Mouse (Mus musculus): ENCODE data around the gene Ikbip.

DNA sequence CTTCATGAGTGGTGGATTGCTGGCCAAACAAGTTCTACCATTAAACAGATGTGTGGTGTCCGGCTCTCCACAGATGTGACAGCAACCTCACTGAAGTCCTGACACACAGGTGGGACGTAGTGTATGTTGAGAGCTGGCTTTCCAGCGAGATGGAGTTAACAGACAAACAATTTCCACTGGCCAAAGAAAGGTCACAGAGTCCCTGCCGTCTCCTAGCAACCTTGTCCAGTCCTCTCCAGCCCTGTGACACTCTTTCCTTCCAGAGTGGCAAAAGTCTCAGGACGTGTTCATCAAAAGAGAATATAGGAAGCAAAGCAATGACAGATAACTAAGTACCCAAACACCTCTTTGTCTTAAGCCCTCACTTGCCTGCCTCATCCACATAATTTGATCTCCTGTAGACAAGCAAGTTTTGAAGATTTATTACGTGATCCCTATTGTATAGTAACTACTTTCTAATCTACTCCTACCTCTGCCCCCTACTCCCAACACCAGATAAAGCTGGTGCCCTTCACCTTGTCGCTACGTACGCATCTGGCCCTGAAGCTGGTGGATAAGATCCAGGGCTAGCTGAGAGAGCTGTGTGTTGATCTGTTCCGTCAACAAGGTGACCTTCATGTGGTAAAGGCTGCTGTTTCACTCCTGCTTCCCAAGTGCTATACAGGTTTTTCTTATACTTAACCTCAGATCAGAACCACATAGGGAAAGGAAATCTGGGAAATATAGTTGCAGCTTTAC, 44.0 kb downstream of the Ikbip start:
- TF ChIP-seq MAFK (IDR thresholded peaks at IDR 0.05; ENCODE audit: insufficient read depth, low read depth, low read length) (no peak), ZC3H11A (IDR thresholded peaks at IDR 0.05; ENCODE audit: borderline replicate concordance, low read depth, low read length) (no peak)

All from ES-E14 (cell line).